Mouse (Mus musculus) adrenal gland, adult 8-10 months (tissue): ENCODE data around the gene Atg16l1. TPM values are rescaled to one million over a fixed set of nuclear protein-coding genes. Genes with fewer than 3 reads are reported as not detected.

Experiments
- DNase-seq: peaks from one replicate; pipeline ENCODE4 v3.0.0; 2022
- total RNA-seq, 4 experiments: library from RNA; stranded (reverse); gene quantifications; 2 replicates each; pipeline ENCODE4 v1.2.4; 2022

The Atg16l1 gene
- total RNA-seq, 4 experiments from 2014 or later: 30.1 to 46.9 (median 34.6) TPM

GRCm38 (mm10) chr1:87836453-87836852 is 80.8 kb downstream of the Atg16l1 start:
- DNase-seq: no peak

- DNase-seq: no peak
Observed at GRCm38 (mm10) chr1:87837018-87837417, 81.3 kb downstream of the Atg16l1 start.

GRCm38 (mm10) chr1:87840411-87841208 is 84.9 kb downstream of the Atg16l1 start:
- DNase-seq: no peak

Other genes starting within 250 kb of the Atg16l1 start
- gene Neu2, start 246.0 kb upstream of the Atg16l1 start, total RNA-seq: not detected
- under 1 TPM; 0.20 to 0.95 (median 0.52) TPM for gene Ngef, start 182.0 kb upstream of the Atg16l1 start, total RNA-seq
- gene Inpp5d, start 135.6 kb upstream of the Atg16l1 start, total RNA-seq: 10 to 100 TPM; 16.8 to 37.9 (median 21.4) TPM
- 1 to 10 TPM; 2.6 to 4.7 (median 2.9) TPM for gene Sag, start 47.8 kb downstream of the Atg16l1 start, total RNA-seq
- 10 to 100 TPM; 38.9 to 56.4 (median 54.5) TPM for gene Dgkd, start 97.4 kb downstream of the Atg16l1 start, total RNA-seq